Mouse (Mus musculus) kidney, adult 2 months (tissue): ENCODE results near the gene Mgat4d.

ENCODE experiments used
- CTCF ChIP-seq: fragments of 200-500 bp; conservative IDR thresholded peaks from 2 replicates; pipeline ENCODE4 v1.5.1; 2011; ENCODE audit warnings: low read depth, mild to moderate bottlenecking, control low read depth, low read length, moderate library complexity, mixed read lengths; ENCODE audit not compliant: insufficient read depth, insufficient read length
- POLR2A ChIP-seq: fragments of 200-500 bp; IDR thresholded peaks from one replicate; pipeline ENCODE4 v1.6.1; 2011; ENCODE audit warnings: low read depth, low read length, control low read depth

- TF ChIP-seq CTCF = no peak
- no peak for TF ChIP-seq POLR2A
These were observed 68.6 kb downstream of the Mgat4d start for GRCm38 (mm10) chr8:83416878-83417277.
